Mouse (Mus musculus): ENCODE data around the gene Olfr715. TPM values are rescaled to one million over a fixed set of nuclear protein-coding genes. Genes with fewer than 3 reads are reported as not detected.
"Not testable (repeated sequence)": the region's sequence is repeated elsewhere in the genome, so short reads cannot be mapped to it uniquely, and the experiment has no call there.

The Olfr715 gene
- polyA plus RNA-seq (2015; fragmentation: Nextera tagmentation; extraction: Ambion mirVana), result not detected in 2 replicates

DNA sequence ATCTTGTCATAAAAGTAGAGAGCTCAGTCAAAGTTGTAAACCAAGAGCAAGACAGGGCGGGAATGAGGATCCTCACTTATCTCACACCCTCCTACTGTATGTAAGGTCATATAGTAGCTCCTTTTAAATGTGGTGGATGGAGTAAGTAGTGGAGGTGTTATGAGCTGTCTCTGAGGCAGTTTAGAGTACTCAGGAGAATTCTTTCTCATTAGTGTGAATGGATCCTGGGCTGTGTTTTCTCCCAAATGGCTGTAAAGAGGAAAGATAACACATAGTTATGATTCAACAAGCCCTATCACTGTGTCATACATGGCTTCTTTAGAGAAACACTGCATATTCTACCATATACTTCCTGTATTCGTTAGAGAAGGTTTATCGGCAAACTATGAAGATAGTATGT, at the start of gene Olfr715:
Olfr715 (minus strand) TSS at position 101 of the 400 bp plus-strand sequence.
- ATAC-seq (ENCODE audit: low read depth); H3K4me1 ChIP-seq (replicated peaks); H3K27ac ChIP-seq; H3K9ac ChIP-seq; H3K4me2 ChIP-seq; DNase-seq; H3K9me3 ChIP-seq (replicated peaks); H3K4me3 ChIP-seq (replicated peaks); H3K27me3 ChIP-seq; H3K36me3 ChIP-seq: not testable (repeated sequence)
- 65% methylated on average over 2 of the region's 3 CpGs for WGBS (ENCODE audit: insufficient replicate concordance)

GRCm38 (mm10) chr7:107180406-107180805, 49.5 kb upstream of the Olfr715 start:
- no peak for DNase-seq
- 41% methylated on average over 2 of the region's 2 CpGs for WGBS (ENCODE audit: insufficient replicate concordance)
- Histone ChIP-seq H3K9me3 (replicated peaks) (no peaks in the 10 kb centered on the region), H3K4me2 (no peak overlapping the region), H3K36me3 (no peaks in the 10 kb centered on the region), H3K9ac (no peak overlapping the region), H3K4me3 (replicated peaks) (no peak overlapping the region), H3K27ac (no peak overlapping the region), H3K4me1 (replicated peaks) (no peaks in the 10 kb centered on the region), H3K27me3 (no peaks in the 10 kb centered on the region)
- no peak for ATAC-seq (ENCODE audit: low read depth)

- no peaks in the 10 kb centered on the region for H3K27me3 ChIP-seq
- no peak within 1 kb of the TSS for H3K4me2 ChIP-seq
- no peak within 1 kb of the TSS for H3K9ac ChIP-seq
- no peak within 1 kb of the TSS for H3K4me3 ChIP-seq (replicated peaks)
- no peak within 1 kb of the TSS for H3K27ac ChIP-seq
- DNase-seq (no peak), ATAC-seq (ENCODE audit: low read depth) (no peak)
- no peaks in the 10 kb centered on the region for H3K9me3 ChIP-seq (replicated peaks)
- 63% methylated on average over 10 of the region's 10 CpGs for WGBS (ENCODE audit: insufficient replicate concordance)
- no peaks in the 10 kb centered on the region for H3K4me1 ChIP-seq (replicated peaks)
- H3K36me3 ChIP-seq, result no peaks in the 10 kb centered on the region
These were observed 35.8 kb upstream of the Olfr715 start, which contains the start of gene Nlrp14 for GRCm38 (mm10) chr7:107166690-107167089. Gene Nlrp14 (plus strand): TSS chr7:107166990.

DNA sequence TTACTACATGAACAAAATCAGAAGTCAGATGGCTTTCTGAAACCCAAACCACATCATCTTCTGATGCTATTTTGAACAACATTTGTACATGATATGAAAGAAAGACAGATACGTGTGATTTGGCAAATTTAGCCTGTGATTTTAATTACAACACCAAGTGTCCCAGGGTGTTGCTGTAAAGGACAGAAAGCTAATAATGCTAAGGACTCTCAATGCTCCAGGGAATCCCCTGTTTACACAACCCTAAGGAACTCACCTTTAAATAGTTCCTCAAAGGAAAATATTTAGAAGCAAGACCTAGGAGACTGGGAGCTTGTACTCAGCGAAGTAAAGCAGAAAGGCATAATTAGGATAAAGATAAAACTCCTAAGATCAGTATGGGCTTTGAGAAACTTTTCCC, 7.1 kb upstream of the Olfr715 start, which contains the start of gene Olfr716:
Olfr716 (plus strand) TSS at position 301 of the 400 bp plus-strand sequence.
- 43% methylated on average over 2 of the region's 2 CpGs for WGBS (ENCODE audit: insufficient replicate concordance)

DNA sequence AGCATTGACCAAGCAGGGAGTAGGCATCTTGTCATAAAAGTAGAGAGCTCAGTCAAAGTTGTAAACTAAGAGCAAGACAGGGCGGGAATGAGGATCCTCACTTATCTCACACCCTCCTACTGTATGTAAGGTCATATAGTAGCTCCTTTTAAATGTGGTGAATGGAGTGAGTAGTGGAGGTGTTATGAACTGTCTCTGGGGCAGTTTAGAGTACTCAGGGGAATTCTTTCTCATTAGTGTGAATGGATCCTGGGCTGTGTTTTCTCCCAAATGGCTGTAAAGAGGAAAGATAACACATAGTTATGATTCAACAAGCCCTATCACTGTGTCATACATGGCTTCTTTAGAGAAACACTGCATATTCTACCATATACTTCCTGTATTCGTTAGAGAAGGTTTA, 20.6 kb downstream of the Olfr715 start, which contains the start of gene Olfr715b:
Olfr715b (minus strand) TSS at position 101 of the 400 bp plus-strand sequence.
- not testable (repeated sequence) for H3K27me3 ChIP-seq; H3K9me3 ChIP-seq (replicated peaks); H3K27ac ChIP-seq; H3K4me3 ChIP-seq (replicated peaks); H3K4me2 ChIP-seq; ATAC-seq (ENCODE audit: low read depth); H3K9ac ChIP-seq; DNase-seq; H3K4me1 ChIP-seq (replicated peaks); H3K36me3 ChIP-seq
- 48% methylated on average over 2 of the region's 2 CpGs for WGBS (ENCODE audit: insufficient replicate concordance)

More for the DNA sequence above, 7.1 kb upstream of the Olfr715 start, which contains the start of gene Olfr716:
- H3K27ac ChIP-seq; ATAC-seq (ENCODE audit: low read depth); DNase-seq; H3K27me3 ChIP-seq; H3K9me3 ChIP-seq (replicated peaks); H3K4me1 ChIP-seq (replicated peaks); H3K36me3 ChIP-seq; H3K4me2 ChIP-seq; H3K4me3 ChIP-seq (replicated peaks); H3K9ac ChIP-seq: not testable (repeated sequence)

- no peak for ATAC-seq (ENCODE audit: low read depth)
- no peak within 1 kb of the TSS for H3K27ac ChIP-seq
- peaks cover 3% of the 10 kb centered on the region; the same call in 1 of the 2 replicates for H3K9me3 ChIP-seq (replicated peaks)
- no peak within 1 kb of the TSS for H3K9ac ChIP-seq
- DNase-seq, result no peak
- H3K4me2 ChIP-seq, result no peak within 1 kb of the TSS
- H3K27me3 ChIP-seq, result no peaks in the 10 kb centered on the region
- no peaks in the 10 kb centered on the region for H3K4me1 ChIP-seq (replicated peaks)
- H3K4me3 ChIP-seq (replicated peaks), result no peak within 1 kb of the TSS
- H3K36me3 ChIP-seq, result no peaks in the 10 kb centered on the region
- WGBS (ENCODE audit: insufficient replicate concordance), result 26% methylated on average over 1 of the region's 1 CpGs
These were observed 38.0 kb downstream of the Olfr715 start, which contains the start of gene Olfr17 for GRCm38 (mm10) chr7:107092920-107093319. Gene Olfr17 (plus strand): TSS chr7:107093220.

Other genes with a start within 250 kb of the Olfr715 start
- not detected in 2 replicates for gene Olfr706, start 242.9 kb downstream of the Olfr715 start, polyA plus RNA-seq (2015; fragmentation: Nextera tagmentation; extraction: Ambion mirVana)
- not detected in 2 replicates for gene Olfr707, start 229.8 kb downstream of the Olfr715 start, polyA plus RNA-seq (2015; fragmentation: Nextera tagmentation; extraction: Ambion mirVana)
- gene Olfr1532-ps1, start 223.1 kb downstream of the Olfr715 start, polyA plus RNA-seq (2015; fragmentation: Nextera tagmentation; extraction: Ambion mirVana), result not detected in 2 replicates
- not detected in 2 replicates for gene Olfr709-ps1, start 198.9 kb downstream of the Olfr715 start, polyA plus RNA-seq (2015; fragmentation: Nextera tagmentation; extraction: Ambion mirVana)
- gene Olfr710, start 182.8 kb downstream of the Olfr715 start, polyA plus RNA-seq (2015; fragmentation: Nextera tagmentation; extraction: Ambion mirVana), result not detected in 2 replicates
- gene Olfr6, start 167.1 kb downstream of the Olfr715 start, polyA plus RNA-seq (2015; fragmentation: Nextera tagmentation; extraction: Ambion mirVana), result not detected in 2 replicates
- gene Olfr711, start 155.6 kb downstream of the Olfr715 start, polyA plus RNA-seq (2015; fragmentation: Nextera tagmentation; extraction: Ambion mirVana), result not detected in 2 replicates
- not detected in 2 replicates for gene Olfr2, start 125.0 kb downstream of the Olfr715 start, polyA plus RNA-seq (2015; fragmentation: Nextera tagmentation; extraction: Ambion mirVana)
- not detected in 2 replicates for gene Olfr713, start 99.9 kb downstream of the Olfr715 start, polyA plus RNA-seq (2015; fragmentation: Nextera tagmentation; extraction: Ambion mirVana)
- gene Olfr714, start 60.1 kb downstream of the Olfr715 start, polyA plus RNA-seq (2015; fragmentation: Nextera tagmentation; extraction: Ambion mirVana), result not detected in 2 replicates
- gene Olfr17, start 37.9 kb downstream of the Olfr715 start, polyA plus RNA-seq (2015; fragmentation: Nextera tagmentation; extraction: Ambion mirVana), result not detected in 2 replicates
- not detected in 2 replicates for gene Olfr715b, start 20.7 kb downstream of the Olfr715 start, polyA plus RNA-seq (2015; fragmentation: Nextera tagmentation; extraction: Ambion mirVana)
- gene Olfr716, start 7.2 kb upstream of the Olfr715 start, polyA plus RNA-seq (2015; fragmentation: Nextera tagmentation; extraction: Ambion mirVana), result not detected in 2 replicates
- gene Nlrp14, start 35.9 kb upstream of the Olfr715 start, polyA plus RNA-seq (2015; fragmentation: Nextera tagmentation; extraction: Ambion mirVana), result not detected in 2 replicates
- gene Rbmxl2, start 78.4 kb upstream of the Olfr715 start, polyA plus RNA-seq (2015; fragmentation: Nextera tagmentation; extraction: Ambion mirVana), result not detected in 2 replicates
- 0.25 and 0.35 TPM in 2 replicates for gene Syt9, start 239.6 kb upstream of the Olfr715 start, polyA plus RNA-seq (2015; fragmentation: Nextera tagmentation; extraction: Ambion mirVana)

Data from liver, embryonic 13.5 days (tissue).